Mouse (Mus musculus): Measurements from ENCODE around the gene Sqstm1. TPM values are rescaled to one million over a fixed set of nuclear protein-coding genes. Genes with fewer than 3 reads are reported as not detected.

Sqstm1 gene
- polyA plus RNA-seq (2016; fragmentation: Nextera tagmentation; extraction: Ambion mirVana) = 147 and 210 TPM in 2 replicates

GRCm38 (mm10) chr11:50210505-50211151 is at the start of gene Sqstm1, which contains the start of gene Mgat4b:
Gene Sqstm1, minus strand, starts transcription at chr11:50210827.
Gene Mgat4b, plus strand, starts transcription at chr11:50210890.
- H3K9me3 ChIP-seq = no peaks in the 10 kb centered on the region
- no peaks in the 10 kb centered on the region for H3K27me3 ChIP-seq (ENCODE audit: insufficient read depth, poor library complexity, severe bottlenecking)
- peaks cover 26% of the 10 kb centered on the region for H3K36me3 ChIP-seq
- peak within 1 kb of the TSS; percentile 96 for H3K27ac ChIP-seq
- peak within 1 kb of the TSS; percentile 87 for H3K4me3 ChIP-seq
- peaks cover 28% of the 10 kb centered on the region for H3K4me1 ChIP-seq (replicated peaks)
- 1% methylated on average over 48 of the region's 48 CpGs for WGBS
- peak; percentile 86 for DNase-seq (ENCODE audit: low spot score)

DNA sequence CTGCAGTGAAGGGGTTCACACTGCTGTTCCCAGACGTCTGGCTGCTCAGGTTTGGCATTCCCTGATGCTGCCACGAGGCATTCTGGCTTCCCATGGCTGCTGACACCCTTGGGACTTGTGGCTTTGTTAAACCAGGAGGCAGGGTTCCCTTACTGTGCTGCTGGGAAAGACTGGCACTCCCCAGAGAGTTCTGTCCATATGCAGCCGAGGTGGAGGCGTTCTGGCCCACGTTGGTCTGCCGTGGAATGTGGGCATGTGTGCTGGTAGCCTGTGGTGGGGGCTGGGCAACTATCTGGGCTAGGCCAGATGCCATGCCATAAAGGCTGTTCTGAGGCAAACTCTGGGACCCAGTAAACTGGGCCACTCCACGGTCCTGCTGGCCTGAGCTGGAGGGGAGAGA is 47.7 kb upstream of the Sqstm1 start:
- Histone ChIP-seq H3K4me3 (no peak overlapping the region), H3K27ac (no peak overlapping the region), H3K27me3 (ENCODE audit: insufficient read depth, poor library complexity, severe bottlenecking) (no peaks in the 10 kb centered on the region), H3K4me1 (replicated peaks) (peaks cover 10% of the 10 kb centered on the region), H3K36me3 (peaks cover 89% of the 10 kb centered on the region), H3K9me3 (no peaks in the 10 kb centered on the region)
- no peak for DNase-seq (ENCODE audit: low spot score)
- WGBS = 92% methylated on average over 7 of the region's 7 CpGs

DNA sequence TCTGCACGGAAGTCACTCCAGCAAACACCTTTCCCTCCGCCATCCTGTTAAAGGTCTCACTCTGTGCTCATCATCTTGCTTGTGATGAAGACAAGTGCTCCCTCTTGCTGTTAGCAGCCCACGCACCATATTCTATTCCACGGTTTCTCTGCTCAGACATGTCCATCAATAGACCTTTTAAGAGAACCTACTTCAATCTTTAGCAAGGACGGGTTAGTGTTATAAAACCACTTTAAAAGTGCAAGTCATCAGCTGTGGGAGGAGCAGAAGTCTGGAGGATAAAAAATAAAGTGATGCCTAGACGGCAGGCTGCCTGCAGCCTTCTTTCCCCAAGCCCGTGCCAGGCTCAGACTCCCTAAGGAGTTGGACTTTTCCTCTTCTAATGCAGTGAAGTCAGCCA is 46.0 kb upstream of the Sqstm1 start:
- WGBS = 91% methylated on average over 7 of the region's 7 CpGs
- H3K9me3 ChIP-seq = no peaks in the 10 kb centered on the region
- no peaks in the 10 kb centered on the region for H3K27me3 ChIP-seq (ENCODE audit: insufficient read depth, poor library complexity, severe bottlenecking)
- peaks cover 26% of the 10 kb centered on the region for H3K4me1 ChIP-seq (replicated peaks)
- no peak for DNase-seq (ENCODE audit: low spot score)
- no peak overlapping the region for H3K4me3 ChIP-seq
- H3K36me3 ChIP-seq = peaks cover 72% of the 10 kb centered on the region
- H3K27ac ChIP-seq = no peak overlapping the region

DNA sequence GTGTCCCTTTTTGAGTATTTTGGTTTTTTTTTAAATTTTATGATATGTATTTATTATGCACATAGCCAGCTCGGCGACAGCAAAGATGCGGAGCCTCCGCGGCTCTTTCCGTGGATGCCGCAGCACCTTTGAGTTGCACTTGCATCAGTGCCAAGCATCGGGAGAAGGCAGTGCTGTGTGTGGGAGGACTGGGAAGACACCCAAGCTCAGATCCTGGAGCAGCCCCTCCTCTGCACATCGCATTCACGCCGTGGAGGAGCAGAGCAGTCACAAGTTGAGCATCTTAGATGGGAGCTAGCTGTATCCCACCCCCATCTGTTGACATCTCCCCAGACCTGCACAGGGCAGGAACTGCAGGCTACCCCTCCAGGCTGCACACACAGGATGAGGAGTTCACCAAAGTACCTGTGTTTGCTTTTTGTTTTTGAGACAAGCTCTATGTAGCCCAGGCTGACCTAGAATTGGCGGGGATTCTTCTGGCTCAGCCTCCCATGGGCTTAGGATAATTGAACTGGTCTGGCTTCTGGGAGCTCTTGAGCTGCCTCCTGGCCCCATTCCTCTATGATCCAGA is 43.5 kb upstream of the Sqstm1 start:
- no peaks in the 10 kb centered on the region for H3K9me3 ChIP-seq
- H3K4me3 ChIP-seq = no peak overlapping the region
- no peak for DNase-seq (ENCODE audit: low spot score)
- no peak overlapping the region for H3K27ac ChIP-seq
- H3K36me3 ChIP-seq = peaks cover 47% of the 10 kb centered on the region
- H3K27me3 ChIP-seq (ENCODE audit: insufficient read depth, poor library complexity, severe bottlenecking) = no peaks in the 10 kb centered on the region
- 84% methylated on average over 12 of the region's 12 CpGs for WGBS
- H3K4me1 ChIP-seq (replicated peaks) = peaks cover 28% of the 10 kb centered on the region

- WGBS = 71% methylated on average over 1 of the region's 1 CpGs
- no peaks in the 10 kb centered on the region for H3K27me3 ChIP-seq (ENCODE audit: insufficient read depth, poor library complexity, severe bottlenecking)
These were observed 42.8 kb upstream of the Sqstm1 start for GRCm38 (mm10) chr11:50253393-50253792.

DNA sequence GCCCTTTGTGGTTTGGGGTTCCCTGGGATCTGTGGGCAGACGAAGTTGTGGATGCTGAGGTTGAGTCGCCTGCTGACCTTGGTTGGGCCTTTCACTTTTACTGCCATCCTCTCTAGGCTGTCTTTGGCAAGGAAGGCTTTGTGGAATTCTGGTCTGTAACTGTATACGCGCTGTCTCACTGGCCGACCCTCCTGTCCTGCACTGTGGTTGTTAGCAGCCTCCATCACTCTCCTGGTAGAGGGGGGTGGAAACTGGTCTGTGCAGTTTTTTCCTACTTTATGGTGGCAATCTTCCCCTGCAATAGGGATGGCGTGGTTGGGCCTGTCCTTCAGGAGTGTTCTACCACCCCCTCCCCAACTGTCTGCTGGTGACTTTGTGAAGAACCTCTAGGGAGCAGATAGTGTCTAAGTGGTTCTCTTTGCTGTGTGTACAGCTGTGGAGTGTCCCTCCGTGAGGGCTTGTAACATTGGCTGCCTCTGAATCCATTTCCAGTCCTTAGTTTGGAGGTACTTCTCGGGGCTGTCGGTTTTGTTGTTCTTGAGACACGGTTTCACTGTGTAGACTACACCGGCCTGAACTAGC is 42.1 kb upstream of the Sqstm1 start:
- H3K4me1 ChIP-seq (replicated peaks) = peaks cover 28% of the 10 kb centered on the region
- no peaks in the 10 kb centered on the region for H3K27me3 ChIP-seq (ENCODE audit: insufficient read depth, poor library complexity, severe bottlenecking)
- peaks cover 34% of the 10 kb centered on the region for H3K36me3 ChIP-seq
- DNase-seq (ENCODE audit: low spot score) = peak; percentile 24
- H3K27ac ChIP-seq = peak overlapping the region; percentile 75
- 71% methylated on average over 11 of the region's 11 CpGs for WGBS
- H3K9me3 ChIP-seq = no peaks in the 10 kb centered on the region
- no peak overlapping the region for H3K4me3 ChIP-seq

More at GRCm38 (mm10) chr11:50253393-50253792, 42.8 kb upstream of the Sqstm1 start:
- no peak overlapping the region for H3K4me3 ChIP-seq
- H3K9me3 ChIP-seq = no peaks in the 10 kb centered on the region
- H3K4me1 ChIP-seq (replicated peaks) = peaks cover 28% of the 10 kb centered on the region
- H3K27ac ChIP-seq = no peak overlapping the region
- peaks cover 40% of the 10 kb centered on the region for H3K36me3 ChIP-seq
- DNase-seq (ENCODE audit: low spot score) = no peak

DNA sequence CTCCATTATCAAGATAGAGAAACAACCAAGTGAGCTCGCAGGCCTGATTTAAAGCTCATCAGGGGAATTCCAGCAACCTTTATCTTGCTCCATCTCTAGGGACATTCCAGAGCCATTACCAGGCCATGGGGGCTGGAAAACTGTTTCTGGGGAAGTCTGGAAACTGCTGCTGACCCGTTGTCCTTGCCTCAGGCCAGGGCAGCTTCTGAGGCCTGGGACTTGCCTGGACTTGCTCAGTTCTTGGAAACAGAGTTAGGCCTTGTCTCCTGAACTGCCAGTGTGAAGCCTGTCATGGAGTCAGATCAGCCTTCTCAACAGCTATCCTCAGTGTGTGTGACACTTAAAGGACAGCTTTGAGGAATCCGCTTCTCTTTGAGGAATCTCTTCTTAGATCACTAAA is 41.5 kb upstream of the Sqstm1 start:
- no peaks in the 10 kb centered on the region for H3K9me3 ChIP-seq
- peak overlapping the region; percentile 75 for H3K27ac ChIP-seq
- WGBS = 63% methylated on average over 3 of the region's 3 CpGs
- H3K27me3 ChIP-seq (ENCODE audit: insufficient read depth, poor library complexity, severe bottlenecking) = no peaks in the 10 kb centered on the region
- peaks cover 28% of the 10 kb centered on the region for H3K4me1 ChIP-seq (replicated peaks)
- peaks cover 27% of the 10 kb centered on the region for H3K36me3 ChIP-seq
- no peak overlapping the region for H3K4me3 ChIP-seq
- peak; percentile 47 for DNase-seq (ENCODE audit: low spot score)

- 82% methylated on average over 7 of the region's 7 CpGs for WGBS
- Histone ChIP-seq H3K36me3 (no peaks in the 10 kb centered on the region), H3K4me1 (replicated peaks) (peaks cover 21% of the 10 kb centered on the region), H3K27ac (no peak overlapping the region), H3K27me3 (ENCODE audit: insufficient read depth, poor library complexity, severe bottlenecking) (no peaks in the 10 kb centered on the region), H3K9me3 (no peaks in the 10 kb centered on the region), H3K4me3 (no peak overlapping the region)
- DNase-seq (ENCODE audit: low spot score) = no peak
These were observed 38.0 kb upstream of the Sqstm1 start for GRCm38 (mm10) chr11:50248473-50249171.

DNA sequence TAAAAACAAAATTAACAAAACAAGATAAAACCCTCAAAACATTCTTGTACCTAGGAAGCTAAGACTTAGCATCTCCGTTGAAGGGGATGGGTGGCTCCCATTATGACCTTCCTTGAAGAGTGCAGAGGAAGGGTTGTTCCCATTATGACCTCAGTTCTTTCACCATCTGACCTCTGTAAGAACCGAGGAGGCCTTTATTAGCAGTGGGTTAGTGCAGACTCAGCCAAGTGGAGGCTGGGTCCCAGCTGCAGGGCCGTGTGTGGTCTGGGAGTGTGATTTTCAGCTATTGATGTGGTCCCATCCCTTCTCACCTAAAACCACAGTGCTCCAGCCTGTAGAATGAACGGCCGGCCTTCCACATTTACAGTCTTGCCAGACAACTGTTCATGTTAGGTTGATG is 34.6 kb upstream of the Sqstm1 start:
- no peak for DNase-seq (ENCODE audit: low spot score)
- Histone ChIP-seq H3K4me1 (replicated peaks) (no peaks in the 10 kb centered on the region), H3K4me3 (no peak overlapping the region), H3K36me3 (no peaks in the 10 kb centered on the region), H3K27me3 (ENCODE audit: insufficient read depth, poor library complexity, severe bottlenecking) (no peaks in the 10 kb centered on the region), H3K9me3 (no peaks in the 10 kb centered on the region), H3K27ac (no peak overlapping the region)
- WGBS = 60% methylated on average over 5 of the region's 5 CpGs

DNA sequence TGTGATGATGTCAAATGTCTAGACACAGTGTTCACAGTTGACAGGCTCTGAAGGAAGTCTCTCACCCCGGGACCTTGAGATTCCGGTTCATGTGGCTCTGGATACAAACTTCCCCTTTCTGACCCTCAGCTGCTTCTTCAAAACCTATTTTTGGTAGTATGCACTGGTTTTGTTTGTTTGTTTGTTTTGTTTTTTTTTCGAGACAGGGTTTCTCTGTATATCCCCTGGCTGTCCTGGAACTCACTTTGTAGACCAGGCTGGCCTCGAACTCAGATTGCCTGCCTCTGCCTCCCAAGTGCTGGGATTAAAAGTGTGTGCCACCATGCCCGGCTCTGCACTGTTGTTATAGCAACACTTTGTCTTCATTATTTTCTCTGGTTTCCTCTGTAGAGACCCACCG is 33.3 kb upstream of the Sqstm1 start:
- H3K36me3 ChIP-seq = no peaks in the 10 kb centered on the region
- H3K9me3 ChIP-seq = no peaks in the 10 kb centered on the region
- H3K4me3 ChIP-seq = no peak overlapping the region
- DNase-seq (ENCODE audit: low spot score) = no peak
- H3K27me3 ChIP-seq (ENCODE audit: insufficient read depth, poor library complexity, severe bottlenecking) = peaks cover 9% of the 10 kb centered on the region
- 84% methylated on average over 6 of the region's 6 CpGs for WGBS
- H3K27ac ChIP-seq = no peak overlapping the region
- H3K4me1 ChIP-seq (replicated peaks) = no peaks in the 10 kb centered on the region

- no peak overlapping the region for H3K27ac ChIP-seq
- peaks cover 42% of the 10 kb centered on the region for H3K27me3 ChIP-seq (ENCODE audit: insufficient read depth, poor library complexity, severe bottlenecking)
- WGBS = 98% methylated on average over 7 of the region's 7 CpGs
- H3K9me3 ChIP-seq = no peaks in the 10 kb centered on the region
- DNase-seq (ENCODE audit: low spot score) = no peak
- no peaks in the 10 kb centered on the region for H3K36me3 ChIP-seq
- H3K4me1 ChIP-seq (replicated peaks) = peaks cover 22% of the 10 kb centered on the region
- no peak overlapping the region for H3K4me3 ChIP-seq
These were observed 29.7 kb upstream of the Sqstm1 start for GRCm38 (mm10) chr11:50240235-50240911.

- DNase-seq (ENCODE audit: low spot score) = no peak
- Histone ChIP-seq H3K36me3 (peaks cover 11% of the 10 kb centered on the region), H3K9me3 (no peaks in the 10 kb centered on the region), H3K4me1 (replicated peaks) (peaks cover 22% of the 10 kb centered on the region), H3K27me3 (ENCODE audit: insufficient read depth, poor library complexity, severe bottlenecking) (peaks cover 51% of the 10 kb centered on the region), H3K27ac (no peak overlapping the region), H3K4me3 (no peak overlapping the region)
- 92% methylated on average over 9 of the region's 9 CpGs for WGBS
These were observed 28.5 kb upstream of the Sqstm1 start for GRCm38 (mm10) chr11:50238821-50239791.

All from hindbrain, embryonic 10.5 days (tissue).